Mouse (Mus musculus): ENCODE measurements around the gene Apeh.

Apeh gene

DNA sequence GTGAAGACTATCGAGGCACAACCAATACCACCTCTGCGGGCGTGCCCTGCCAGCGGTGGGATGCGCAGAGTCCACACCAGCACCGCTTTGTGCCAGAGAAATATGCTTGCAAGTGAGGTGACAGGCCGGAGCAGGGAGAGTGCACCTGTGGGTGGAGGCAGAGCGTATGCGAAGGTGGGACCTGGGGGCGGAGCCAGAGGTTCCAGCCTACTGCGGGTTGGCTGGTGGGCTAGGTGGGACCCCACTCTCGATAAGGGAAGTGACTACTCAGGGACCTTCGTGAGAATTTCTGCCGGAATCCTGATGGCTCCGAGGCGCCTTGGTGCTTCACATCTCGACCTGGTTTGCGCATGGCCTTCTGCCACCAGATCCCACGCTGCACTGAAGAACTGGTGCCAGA is 11.9 kb downstream of the Apeh start:
- in situ Hi-C loops (cut with MboI, MseI) = no loop called here

DNA sequence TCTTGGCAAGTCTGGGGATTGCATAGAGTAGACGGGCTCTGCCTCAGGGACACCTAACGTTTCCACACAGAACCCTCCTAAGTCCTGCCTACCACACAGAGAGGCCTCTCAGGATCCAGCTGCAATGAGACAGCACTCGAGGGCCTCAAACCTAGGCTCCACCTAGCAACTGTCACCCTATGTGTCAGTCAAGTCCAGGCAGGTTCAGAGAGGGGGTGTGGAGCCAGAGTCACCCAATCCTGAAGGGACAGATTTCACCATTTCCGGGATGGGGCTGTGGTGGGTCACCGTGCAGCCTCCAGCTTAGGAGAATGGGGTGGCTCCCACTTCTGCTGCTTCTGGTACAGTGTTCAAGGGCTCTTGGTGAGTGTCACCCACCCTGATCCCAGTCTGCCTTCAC is 14.2 kb downstream of the Apeh start, which contains the start of gene Mst1:
TSS of gene Mst1 (plus strand) at position 269 of the 400 bp plus-strand sequence.
- in situ Hi-C loops (cut with MboI, MseI) = no loop called here

DNA sequence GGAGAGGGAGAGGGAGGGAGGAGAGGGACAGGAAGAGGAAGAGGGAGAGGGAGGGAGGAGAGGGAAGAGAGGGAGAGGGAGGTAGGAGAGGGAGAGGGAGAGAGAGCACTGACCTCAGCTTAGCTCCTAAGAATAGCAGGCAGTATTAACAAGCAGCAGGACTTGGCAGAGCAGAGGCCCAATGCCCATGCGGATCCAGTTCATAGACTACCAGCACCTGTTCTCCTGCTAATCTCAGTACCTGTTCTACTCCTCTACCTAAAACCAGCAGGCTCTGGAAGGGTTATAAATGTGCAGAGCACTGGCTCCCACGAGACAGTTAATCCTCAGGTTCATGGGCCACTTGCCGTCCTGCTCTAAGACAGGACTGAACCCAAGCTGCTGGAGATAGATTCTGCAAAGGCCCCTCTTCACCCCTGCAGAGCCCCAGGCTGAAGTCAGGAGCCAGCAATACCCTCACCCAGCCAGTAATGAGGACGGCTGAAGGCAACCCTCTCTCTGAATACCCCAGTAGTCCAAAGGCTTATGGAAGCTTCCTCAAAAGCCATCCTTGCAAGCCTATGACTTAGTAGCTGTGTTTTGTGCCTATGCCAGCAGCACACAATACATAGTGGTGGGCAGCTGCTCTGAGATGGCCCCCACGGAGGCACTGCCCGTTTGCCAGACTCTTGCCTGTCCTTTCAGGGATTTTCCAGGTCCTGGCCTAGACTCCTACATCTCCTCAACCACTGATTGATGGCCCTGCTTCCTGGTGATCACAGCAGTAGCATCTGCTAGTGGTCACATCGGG is 21.1 kb downstream of the Apeh start:
- in situ Hi-C loops (cut with MboI, MseI) = no loop called here

DNA sequence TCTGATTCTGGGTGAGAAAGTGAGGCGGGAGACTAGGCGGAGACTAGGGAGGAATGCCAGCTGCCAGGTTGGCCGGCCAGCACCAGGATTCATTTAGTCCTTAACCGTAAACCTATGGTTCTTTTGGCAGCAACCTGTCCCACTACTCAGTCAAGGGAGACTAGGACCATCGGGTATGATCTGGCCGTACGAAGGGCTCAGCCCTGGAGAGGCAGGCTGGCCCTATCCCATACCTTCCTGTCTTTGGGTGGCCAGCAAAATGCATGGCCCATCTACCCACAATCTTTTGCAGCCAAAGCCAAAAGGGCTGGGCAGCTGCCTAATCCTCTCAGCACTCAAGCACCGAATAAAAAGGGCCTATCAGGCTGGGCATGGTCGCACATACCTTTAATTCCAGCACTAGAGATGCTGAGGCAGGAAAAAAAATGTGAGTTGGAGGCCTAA is 21.9 kb downstream of the Apeh start:
- in situ Hi-C loops (cut with MboI, MseI) = no loop called here

DNA sequence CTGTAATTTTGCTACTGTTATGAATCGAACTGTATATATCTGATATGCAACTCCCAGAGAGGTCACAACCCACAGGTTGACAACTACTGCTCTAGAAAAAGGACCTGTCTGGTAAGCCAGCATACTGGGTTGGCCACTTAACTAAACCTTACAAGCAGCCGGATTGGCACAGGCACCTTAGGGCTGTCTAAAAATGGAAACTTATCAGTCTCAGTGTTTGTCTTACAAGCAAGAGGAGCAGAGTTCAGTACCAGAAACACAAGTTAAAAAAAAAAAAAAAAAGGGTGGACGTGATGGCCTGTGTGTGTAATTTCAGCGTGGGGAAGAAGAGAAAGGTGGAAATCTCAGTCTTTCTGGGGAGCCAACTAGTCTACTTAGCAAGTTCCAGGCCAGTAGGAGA is 22.6 kb downstream of the Apeh start:
- in situ Hi-C loops (cut with MboI, MseI) = no loop called here

DNA sequence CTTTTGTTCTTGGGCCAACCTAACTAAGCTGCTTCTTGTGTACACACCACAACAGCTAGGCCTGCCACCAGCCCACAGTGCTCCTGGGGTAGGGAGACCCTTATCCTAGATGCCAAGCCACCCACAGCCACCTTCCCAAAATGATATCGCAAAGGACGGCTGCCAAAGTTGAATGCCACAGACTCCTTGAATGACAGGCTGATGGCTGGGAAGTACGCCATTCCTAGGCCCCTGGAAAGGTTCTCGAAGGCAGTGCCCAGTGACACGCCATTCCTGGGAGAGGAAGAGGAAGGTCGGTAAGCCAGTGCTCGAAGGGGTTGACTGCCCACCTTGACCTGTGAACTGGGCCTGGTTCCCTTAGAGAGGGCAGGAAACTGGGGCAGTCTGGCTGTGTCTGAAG is 24.9 kb downstream of the Apeh start:
- in situ Hi-C loops (cut with MboI, MseI) = loop anchor here (5.0 kb wide), 2 partner anchors 107 to 157 kb away; no protein-coding TSS in a partner anchor

DNA sequence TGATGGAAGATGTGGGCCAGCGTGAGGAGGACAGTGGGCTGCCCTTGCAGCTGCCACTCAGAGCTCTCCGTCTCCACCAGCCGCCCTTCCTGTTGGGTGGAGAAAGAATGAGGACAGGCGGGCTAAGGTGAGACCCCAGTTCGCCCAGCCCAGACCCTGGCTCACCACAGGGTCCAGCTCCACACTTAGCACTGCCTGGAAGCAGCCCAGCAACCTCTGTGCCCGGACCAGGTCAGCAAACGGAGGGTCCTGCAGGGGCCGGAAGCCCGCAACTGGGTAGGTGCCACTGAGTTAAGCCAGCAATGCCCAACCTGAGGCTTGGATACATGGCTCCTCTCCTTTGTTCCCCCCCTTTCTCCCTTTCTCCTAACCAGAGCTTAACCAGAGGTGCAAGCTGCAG is 25.4 kb downstream of the Apeh start:
- in situ Hi-C loops (cut with MboI, MseI) = loop anchor here (5.0 kb wide), 2 partner anchors 107 to 157 kb away; no protein-coding TSS in a partner anchor

DNA sequence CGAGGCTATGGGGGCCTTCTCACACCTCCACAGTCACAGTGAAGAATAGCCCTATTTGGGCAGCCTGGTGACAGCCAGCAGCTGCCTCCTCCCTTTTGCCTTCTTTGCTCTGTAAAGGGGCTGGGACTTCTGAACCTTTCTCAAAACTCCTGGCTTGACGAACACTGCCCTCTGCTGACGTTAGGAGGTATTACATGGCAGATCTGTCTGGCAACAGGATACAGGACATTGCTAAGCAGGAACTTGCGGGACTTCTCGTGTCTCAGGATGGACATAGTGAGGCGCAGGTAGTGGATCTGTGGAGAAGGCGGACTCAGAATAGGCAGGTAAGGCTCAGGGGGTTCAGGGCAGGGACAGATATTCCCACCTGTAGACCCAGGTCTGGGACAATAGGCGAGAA is 26.5 kb downstream of the Apeh start:
- in situ Hi-C loops (cut with MboI, MseI) = loop anchor here (5.0 kb wide), 2 partner anchors 106 to 156 kb away; no protein-coding TSS in a partner anchor

DNA sequence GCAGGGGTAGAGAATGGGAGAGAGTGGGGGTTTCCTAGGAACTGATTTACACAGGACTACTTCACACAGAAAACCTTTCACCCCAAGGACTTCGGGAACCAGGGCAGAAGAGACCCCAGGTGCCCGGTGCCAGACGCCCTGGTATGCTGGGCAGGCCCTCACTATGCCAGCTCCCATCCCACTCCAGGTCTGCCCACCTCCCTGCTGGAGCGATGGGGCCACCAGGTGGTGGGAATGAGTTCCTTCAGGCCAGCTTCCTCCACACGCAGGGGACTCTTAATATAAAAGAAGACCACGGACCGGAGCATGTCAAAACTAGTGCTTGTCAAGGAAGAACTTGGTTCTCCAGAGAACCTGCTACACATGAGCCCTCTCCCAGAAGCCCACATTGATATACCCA is 27.2 kb downstream of the Apeh start:
- in situ Hi-C loops (cut with MboI, MseI) = loop anchor here (5.0 kb wide), 2 partner anchors 105 to 155 kb away; no protein-coding TSS in a partner anchor

DNA sequence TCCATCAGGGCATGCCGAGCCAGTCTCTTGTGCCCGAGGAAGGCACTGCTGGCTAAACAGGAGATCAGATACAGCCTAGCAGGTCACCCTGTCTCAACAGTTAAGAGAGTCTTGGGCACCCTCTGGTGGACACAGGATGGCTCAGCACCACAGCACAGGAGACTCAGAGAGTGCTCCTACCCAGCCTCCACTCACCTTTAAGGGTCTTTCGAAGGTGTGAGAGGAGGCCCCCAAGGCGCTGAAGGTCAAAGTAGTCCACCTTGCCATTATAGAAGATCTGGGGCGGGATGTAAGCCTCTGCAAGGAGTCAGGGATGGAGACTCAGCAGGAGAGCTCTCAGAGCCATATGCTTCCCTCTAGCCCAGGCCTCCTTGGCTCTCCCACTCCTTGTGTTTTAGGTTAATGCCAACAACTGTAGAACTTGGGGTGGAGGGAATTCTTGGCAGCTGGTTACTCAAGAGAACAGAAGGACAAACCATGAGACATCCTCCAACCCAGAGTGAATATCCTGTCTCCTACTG is 28.9 kb downstream of the Apeh start:
- in situ Hi-C loops (cut with MboI, MseI) = loop anchor here (5.0 kb wide), 2 partner anchors 103 to 153 kb away; no protein-coding TSS in a partner anchor

DNA sequence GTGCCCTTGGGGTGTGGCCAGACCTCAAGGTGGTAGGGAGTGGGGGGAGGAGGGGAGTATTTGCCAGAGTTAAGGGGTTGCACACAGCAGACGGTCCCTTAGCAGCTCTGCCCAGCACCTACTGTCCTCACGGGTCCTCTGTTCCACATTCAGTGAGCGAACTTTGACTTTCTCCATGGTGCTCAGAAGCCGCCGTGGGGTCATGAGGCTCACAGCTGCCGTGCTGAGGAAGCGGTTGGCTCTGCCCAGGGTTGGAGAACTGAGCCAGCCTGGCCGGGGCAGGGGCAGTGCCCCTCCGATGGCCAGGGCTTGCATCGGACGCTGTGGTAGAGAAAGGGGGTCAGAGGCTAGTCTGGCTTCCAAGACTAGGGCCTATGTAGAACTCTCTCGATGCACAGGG is 31.0 kb downstream of the Apeh start:
- in situ Hi-C loops (cut with MboI, MseI) = no loop called here

DNA sequence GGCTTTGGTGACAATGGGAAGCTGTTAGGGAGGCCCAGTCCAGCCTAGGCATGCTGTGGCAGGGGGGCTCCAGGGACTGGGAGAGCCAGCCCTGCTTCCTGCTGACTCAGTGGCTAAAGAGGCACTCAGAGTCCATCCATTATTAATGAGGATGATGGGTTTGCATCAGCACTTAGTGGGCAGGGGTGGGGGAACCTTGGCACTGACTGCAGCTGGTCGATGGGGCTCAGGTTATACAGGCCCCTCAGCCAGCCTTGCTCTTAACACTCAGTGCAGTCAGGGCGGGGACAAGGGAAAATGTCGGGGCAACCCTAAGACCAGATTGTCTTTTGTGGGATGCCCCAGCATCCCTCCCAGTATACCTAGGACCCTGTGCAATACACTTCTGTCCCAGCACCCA is 32.3 kb downstream of the Apeh start:
- in situ Hi-C loops (cut with MboI, MseI) = no loop called here

DNA sequence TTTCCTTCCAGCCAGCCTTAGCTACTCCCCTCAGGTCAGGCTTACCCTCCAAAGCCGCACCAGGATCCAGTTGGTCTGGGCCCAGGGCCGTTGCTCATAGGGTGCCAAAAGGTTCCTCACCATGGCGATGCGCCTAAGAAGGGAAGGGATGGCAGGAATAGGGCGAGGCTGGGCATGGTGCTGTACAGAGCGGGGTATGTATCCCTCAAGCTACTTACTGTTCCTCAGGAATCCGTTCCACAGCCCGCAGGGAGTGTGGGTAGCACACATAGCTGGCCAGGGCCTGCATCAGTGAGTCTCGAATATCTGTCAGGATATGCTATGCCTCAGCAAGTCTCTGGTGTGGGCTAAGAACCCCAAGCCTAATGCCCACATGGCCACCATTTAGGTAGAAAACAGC is 36.1 kb downstream of the Apeh start:
- in situ Hi-C loops (cut with MboI, MseI) = loop anchor here (5.0 kb wide), 1 partner anchor 41 kb away; no protein-coding TSS in a partner anchor

DNA sequence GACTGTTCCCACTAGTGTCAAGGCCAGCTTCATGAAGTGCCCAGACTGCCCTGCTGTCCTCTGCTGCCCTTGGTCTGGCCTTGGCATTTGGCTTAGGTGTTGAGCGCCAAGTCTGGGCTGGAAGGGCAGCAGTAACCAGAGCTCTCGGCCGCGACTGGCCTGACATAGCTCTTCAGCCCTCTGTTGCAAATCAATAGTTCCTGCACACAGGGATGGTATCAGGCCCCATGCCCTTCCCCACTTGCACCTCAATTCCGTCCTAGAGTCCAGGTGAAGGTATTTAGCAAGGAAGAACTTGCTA is 37.2 kb downstream of the Apeh start:
- in situ Hi-C loops (cut with MboI, MseI) = loop anchor here (5.0 kb wide), 1 partner anchor 40 kb away; no protein-coding TSS in a partner anchor

DNA sequence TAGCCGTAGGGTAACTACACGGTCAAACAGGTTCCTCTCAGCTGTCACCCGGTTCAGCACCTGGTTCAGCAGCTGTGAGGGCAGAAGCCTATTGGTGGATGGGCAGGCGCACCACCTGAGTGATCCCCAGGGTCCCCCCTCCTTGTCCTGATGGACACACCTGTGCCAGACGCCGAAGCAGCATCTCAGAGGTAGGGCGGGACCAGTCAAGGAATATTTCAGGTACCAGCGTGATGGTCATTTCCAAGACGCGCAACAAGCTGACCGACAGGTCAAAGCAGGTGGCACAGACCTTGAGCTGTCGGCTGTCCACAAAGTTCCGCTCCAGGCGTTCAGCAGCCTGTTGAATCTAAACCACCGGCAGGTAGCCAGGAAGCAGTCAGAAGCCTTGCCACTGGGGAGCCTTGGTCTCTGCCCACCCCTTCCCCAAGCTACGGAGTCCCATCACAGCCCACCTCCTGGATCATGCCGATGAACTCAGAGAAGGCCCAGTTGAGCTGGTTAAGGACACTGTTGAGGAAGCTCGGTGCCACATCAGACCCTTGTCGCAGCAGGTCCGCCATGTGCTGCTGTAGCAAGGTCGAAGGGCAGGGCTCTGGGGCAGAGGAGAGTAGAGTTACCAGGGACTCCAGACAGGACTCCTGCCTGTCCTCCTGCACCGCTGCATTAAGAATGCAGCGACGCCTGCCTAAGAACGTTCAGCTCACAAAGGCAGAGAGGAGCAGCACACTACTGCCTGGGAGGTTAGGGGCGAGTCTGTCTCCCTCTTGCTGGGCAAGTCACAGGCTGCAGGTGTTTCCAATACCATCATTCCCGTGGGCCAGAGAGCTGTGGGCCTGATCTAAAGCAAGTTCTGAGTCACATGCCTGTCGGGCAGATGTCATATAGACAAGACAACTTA is 37.8 kb downstream of the Apeh start:
- in situ Hi-C loops (cut with MboI, MseI) = loop anchor here (5.0 kb wide), 1 partner anchor 39 kb away; no protein-coding TSS in a partner anchor

DNA sequence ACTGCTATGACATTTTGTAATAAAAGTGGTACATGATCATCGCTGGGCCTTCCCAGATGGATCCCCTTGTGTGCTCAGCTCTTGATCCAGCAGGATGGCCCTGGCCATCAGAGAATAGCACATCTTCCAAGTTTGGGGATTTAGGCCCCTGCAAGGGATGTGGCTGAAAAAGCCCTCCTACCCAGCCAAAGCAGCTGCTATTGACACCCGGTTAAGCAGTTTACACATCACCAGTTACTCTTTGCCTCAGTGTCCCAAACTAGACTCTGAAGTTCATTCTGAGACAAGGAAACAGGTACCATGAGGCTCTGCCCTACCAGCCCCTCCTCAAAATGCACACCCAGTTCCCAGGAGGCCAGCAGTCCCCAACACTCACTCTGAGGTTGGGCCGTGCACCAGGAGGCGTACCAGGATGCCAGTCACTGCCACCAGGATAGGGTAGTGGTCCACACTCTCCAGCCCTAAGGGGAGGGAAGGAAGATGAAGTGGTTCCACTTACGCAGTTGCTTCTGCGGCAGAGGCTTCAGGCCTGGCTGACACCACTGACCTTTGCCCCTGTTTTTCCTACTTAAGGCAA is 38.7 kb downstream of the Apeh start:
- in situ Hi-C loops (cut with MboI, MseI) = loop anchor here (5.0 kb wide), 1 partner anchor 38 kb away; no protein-coding TSS in a partner anchor

DNA sequence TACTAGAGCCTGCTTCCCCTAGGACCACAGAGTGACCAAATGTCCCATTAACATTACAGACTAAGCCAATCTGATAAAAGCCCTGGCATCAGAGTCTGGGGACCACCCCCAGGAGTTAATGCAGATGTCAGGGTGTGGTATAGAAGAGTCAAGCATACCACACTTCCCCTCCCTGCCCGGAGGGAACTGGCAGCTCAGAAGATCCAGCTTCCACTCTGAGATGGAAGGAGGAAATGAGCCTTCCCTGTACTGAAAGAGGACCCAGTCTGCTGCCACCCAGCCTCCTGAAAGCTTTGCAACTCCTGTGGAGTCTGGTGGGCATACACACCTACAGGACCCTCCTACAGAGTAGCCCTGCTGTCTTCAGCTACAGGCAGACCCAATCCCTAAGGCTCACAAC is 39.3 kb downstream of the Apeh start:
- in situ Hi-C loops (cut with MboI, MseI) = loop anchor here (5.0 kb wide), 1 partner anchor 38 kb away; no protein-coding TSS in a partner anchor

DNA sequence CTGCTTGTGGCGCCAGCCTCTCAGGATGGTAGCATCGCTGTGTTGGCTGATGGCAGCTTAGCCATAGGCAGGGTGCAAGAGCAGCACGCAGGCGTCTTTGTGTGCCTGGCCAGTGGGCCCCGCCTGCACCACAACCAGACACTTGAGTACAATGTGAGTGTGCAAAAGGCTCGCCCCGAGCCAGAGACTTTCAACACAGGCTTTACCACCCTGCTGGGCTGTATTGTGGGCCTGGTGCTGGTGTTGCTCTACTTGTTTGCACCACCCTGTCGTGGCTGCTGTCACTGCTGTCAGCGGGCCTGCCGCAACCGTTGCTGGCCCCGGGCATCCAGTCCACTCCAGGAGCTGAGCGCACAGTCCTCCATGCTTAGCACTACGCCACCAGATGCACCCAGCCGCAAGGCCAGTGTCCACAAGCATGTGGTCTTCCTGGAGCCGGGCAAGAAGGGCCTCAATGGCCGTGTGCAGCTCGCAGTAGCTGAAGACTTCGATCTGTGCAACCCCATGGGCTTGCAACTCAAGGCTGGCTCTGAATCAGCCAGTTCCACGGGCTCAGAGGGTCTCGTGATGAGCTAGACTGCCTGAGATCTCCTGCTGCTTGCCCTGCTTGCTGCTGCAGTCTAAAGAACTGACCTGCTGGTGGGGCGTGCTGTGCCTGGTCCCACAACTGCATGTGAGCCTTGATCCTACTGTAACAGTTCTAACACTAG is 39.9 kb downstream of the Apeh start:
- in situ Hi-C loops (cut with MboI, MseI) = loop anchor here (5.0 kb wide), 1 partner anchor 37 kb away; no protein-coding TSS in a partner anchor

DNA sequence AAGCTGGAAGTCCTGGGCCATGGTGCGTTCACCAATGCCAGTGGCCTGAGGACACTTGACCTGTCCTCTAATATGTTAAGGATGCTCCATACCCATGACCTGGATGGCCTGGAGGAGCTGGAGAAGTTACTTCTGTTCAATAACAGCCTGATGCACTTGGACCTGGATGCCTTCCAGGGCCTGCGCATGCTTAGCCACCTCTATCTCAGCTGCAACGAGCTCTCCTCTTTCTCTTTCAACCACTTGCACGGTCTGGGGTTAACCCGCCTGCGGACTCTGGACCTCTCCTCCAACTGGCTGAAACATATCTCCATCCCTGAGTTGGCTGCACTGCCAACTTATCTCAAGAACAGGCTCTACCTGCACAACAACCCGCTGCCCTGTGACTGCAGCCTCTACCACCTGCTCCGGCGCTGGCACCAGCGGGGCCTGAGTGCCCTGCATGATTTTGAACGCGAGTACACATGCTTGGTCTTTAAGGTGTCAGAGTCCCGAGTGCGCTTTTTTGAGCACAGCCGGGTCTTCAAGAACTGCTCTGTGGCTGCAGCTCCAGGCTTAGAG is 40.7 kb downstream of the Apeh start:
- in situ Hi-C loops (cut with MboI, MseI) = no loop called here

DNA sequence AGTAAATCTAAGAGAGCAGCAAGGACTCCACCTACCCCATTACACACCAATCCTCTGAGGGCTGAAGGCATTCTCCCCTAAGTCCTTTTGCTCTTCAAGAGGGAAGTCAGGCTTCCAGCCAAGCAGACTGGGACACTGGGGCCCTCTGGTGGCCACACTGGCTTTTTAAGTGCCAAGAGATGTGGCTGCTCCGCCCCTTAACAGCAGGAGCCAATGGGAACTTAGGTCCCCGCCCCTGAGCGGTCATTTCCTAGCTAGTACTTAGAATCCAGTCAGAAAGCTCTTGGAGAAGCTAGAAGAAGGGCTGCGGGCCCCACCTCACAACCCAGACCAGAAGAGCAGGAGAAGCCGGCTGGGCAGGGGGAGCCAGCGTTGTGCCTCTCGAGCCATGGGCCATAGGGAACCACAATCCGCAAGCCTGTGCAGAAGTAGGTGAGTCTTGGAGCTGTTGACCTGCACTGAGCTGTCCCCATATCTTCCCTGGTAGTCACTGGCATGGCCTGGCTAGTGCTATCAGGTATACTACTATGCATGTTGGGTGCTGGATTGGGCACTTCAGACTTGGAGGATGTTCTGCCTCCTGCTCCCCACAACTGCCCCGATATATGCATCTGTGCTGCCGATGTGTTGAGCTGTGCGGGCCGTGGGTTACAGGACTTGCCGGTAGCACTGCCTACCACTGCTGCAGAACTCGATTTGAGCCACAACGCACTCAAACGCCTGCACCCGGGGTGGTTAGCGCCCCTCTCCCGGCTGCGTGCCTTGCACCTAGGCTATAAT is 41.3 kb downstream of the Apeh start, which contains the start of gene Amigo3:
TSS of gene Amigo3 (plus strand) at position 275 of the 780 bp plus-strand sequence.
- in situ Hi-C loops (cut with MboI, MseI) = no loop called here

Measured in T-helper 1 cell (primary cell).